Mouse (Mus musculus): ENCODE measurements around the gene Gpx3. TPM values are rescaled to one million over a fixed set of nuclear protein-coding genes. Genes with fewer than 3 reads are reported as not detected.
"Not testable (repeated sequence)": the region's sequence is repeated elsewhere in the genome, so short reads cannot be mapped to it uniquely, and the experiment has no call there.

Gpx3 gene
- total RNA-seq, 2 experiments from 2014 or later, result 26.2 to 33.7 TPM

- peak in 1 of 2 experiments; percentile 39 for DNase-seq (ENCODE audit: low spot score in 2 of 2)
Measured at GRCm38 (mm10) chr11:54879434-54879833, 22.8 kb upstream of the Gpx3 start.

- no peak for DNase-seq (ENCODE audit: low spot score in 2 of 2)
Measured at GRCm38 (mm10) chr11:54879922-54880321, 22.3 kb upstream of the Gpx3 start.

GRCm38 (mm10) chr11:54881051-54881474, 21.2 kb upstream of the Gpx3 start:
- no peak for DNase-seq (ENCODE audit: low spot score in 2 of 2)

- peak in 1 of 2 experiments; percentile 50 for DNase-seq (ENCODE audit: low spot score in 2 of 2)
Measured at GRCm38 (mm10) chr11:54882671-54883070, 19.6 kb upstream of the Gpx3 start.

GRCm38 (mm10) chr11:54884197-54884828, 17.9 kb upstream of the Gpx3 start:
- DNase-seq (ENCODE audit: low spot score in 2 of 2), result no peak

- DNase-seq (ENCODE audit: low spot score in 2 of 2), result peak in 1 of 2 experiments; percentile 36
Measured at GRCm38 (mm10) chr11:54884937-54885336, 17.3 kb upstream of the Gpx3 start.

- no peak for DNase-seq (ENCODE audit: low spot score in 2 of 2)
Measured at GRCm38 (mm10) chr11:54885406-54885805, 16.8 kb upstream of the Gpx3 start.

- DNase-seq (ENCODE audit: low spot score in 2 of 2), result no peak
Measured at GRCm38 (mm10) chr11:54887927-54888326, 14.3 kb upstream of the Gpx3 start.

GRCm38 (mm10) chr11:54891341-54891740, 10.9 kb upstream of the Gpx3 start:
- DNase-seq (ENCODE audit: low spot score in 2 of 2), result no peak

- no peak for DNase-seq (ENCODE audit: low spot score in 2 of 2)
Measured at GRCm38 (mm10) chr11:54892091-54892490, 10.2 kb upstream of the Gpx3 start.

- no peak for DNase-seq (ENCODE audit: low spot score in 2 of 2)
Measured at GRCm38 (mm10) chr11:54894589-54894988, 7.7 kb upstream of the Gpx3 start.

- DNase-seq (ENCODE audit: low spot score in 2 of 2), result not testable (repeated sequence)
Measured at GRCm38 (mm10) chr11:54896646-54897045, 5.6 kb upstream of the Gpx3 start.

- DNase-seq (ENCODE audit: low spot score in 2 of 2), result no peak
Measured at GRCm38 (mm10) chr11:54897470-54897869, 4.8 kb upstream of the Gpx3 start.

GRCm38 (mm10) chr11:54899657-54900056, 2.6 kb upstream of the Gpx3 start:
- DNase-seq (ENCODE audit: low spot score in 2 of 2), result no peak

GRCm38 (mm10) chr11:54903339-54903738, 1.1 kb downstream of the Gpx3 start:
- DNase-seq (ENCODE audit: low spot score in 2 of 2), result no peak

GRCm38 (mm10) chr11:54903940-54904706, 1.9 kb downstream of the Gpx3 start:
- no peak for DNase-seq (ENCODE audit: low spot score in 2 of 2)

GRCm38 (mm10) chr11:54905086-54905485, 2.8 kb downstream of the Gpx3 start:
- no peak for DNase-seq (ENCODE audit: low spot score in 2 of 2)

- no peak for DNase-seq (ENCODE audit: low spot score in 2 of 2)
Measured at GRCm38 (mm10) chr11:54905931-54906330, 3.7 kb downstream of the Gpx3 start.

GRCm38 (mm10) chr11:54906466-54906865, 4.2 kb downstream of the Gpx3 start:
- DNase-seq (ENCODE audit: low spot score in 2 of 2), result no peak

GRCm38 (mm10) chr11:54907259-54907658, 5.0 kb downstream of the Gpx3 start:
- DNase-seq (ENCODE audit: low spot score in 2 of 2), result no peak

GRCm38 (mm10) chr11:54909273-54909672, 7.0 kb downstream of the Gpx3 start:
- no peak for DNase-seq (ENCODE audit: low spot score in 2 of 2)

- no peak for DNase-seq (ENCODE audit: low spot score in 2 of 2)
Measured at GRCm38 (mm10) chr11:54910081-54910665, 7.9 kb downstream of the Gpx3 start.

Measured in gastrocnemius, postnatal 4 days (tissue).